Comparison of ENCODE assay signal across 8 mouse cellular contexts in genomic region chr10:94689176-94689510, GRCm38 (mm10). TPM values are rescaled to one million over a fixed set of nuclear protein-coding genes. Genes with fewer than 3 reads are reported as not detected.
DNase-seq lines count a peak whose midpoint lies in the region; ATAC-seq lines count a peak whose summit lies in the region.

No protein-coding gene starts in this region.

- H3K4me2 ChIP-seq in forebrain, embryonic 13.5 days, result peak overlapping the region; percentile 86
- peak overlapping the region; percentile 95 for H3K4me2 ChIP-seq in liver, embryonic 15.5 days

- H3K9ac ChIP-seq in forebrain, embryonic 13.5 days, result peak overlapping the region; percentile 95
- peak overlapping the region; percentile 96 for H3K9ac ChIP-seq in liver, embryonic 15.5 days

- no peaks in the 10 kb centered on the region for H3K9me3 ChIP-seq in forebrain, embryonic 13.5 days (replicated peaks)
- no peaks in the 10 kb centered on the region for H3K9me3 ChIP-seq in liver, embryonic 15.5 days (replicated peaks)

- H3K4me1 ChIP-seq in forebrain, embryonic 13.5 days, result peaks cover 19% of the 10 kb centered on the region
- H3K4me1 ChIP-seq in liver, embryonic 15.5 days (replicated peaks), result peaks cover 23% of the 10 kb centered on the region

- ATAC-seq in forebrain, embryonic 13.5 days, result no peak
- ATAC-seq in liver, embryonic 15.5 days (ENCODE audit: insufficient read depth), result peak; percentile 1

- H3K4me3 ChIP-seq in forebrain, embryonic 13.5 days, result peak overlapping the region; percentile 93
- H3K4me3 ChIP-seq in liver, embryonic 15.5 days (replicated peaks), result peak overlapping the region; percentile 94

- H3K36me3 ChIP-seq in forebrain, embryonic 13.5 days (ENCODE audit: poor library complexity, severe bottlenecking), result 0 out of 2 replicates have a peak, but pooled peaks cover 2% of the 10 kb centered on the region
- H3K36me3 ChIP-seq in liver, embryonic 15.5 days (replicated peaks), result no peaks in the 10 kb centered on the region

- under 1% methylated on average over 7 of the region's 7 CpGs for WGBS in forebrain, embryonic 13.5 days
- 0% methylated on average over 7 of the region's 7 CpGs for WGBS in liver, embryonic 15.5 days (ENCODE audit: insufficient replicate concordance)

- peak overlapping the region; percentile 87 for H3K27ac ChIP-seq in forebrain, embryonic 13.5 days
- peak overlapping the region; percentile 95 for H3K27ac ChIP-seq in liver, embryonic 15.5 days (replicated peaks)

- DNase-seq in embryo, embryonic 10.5 days (ENCODE audit: low spot score), result peak; percentile 48
- DNase-seq in embryo, embryonic 9.5 days (ENCODE audit: extremely low spot score), result no peak
- DNase-seq in CD4-positive helper T cell, adult 2 months (ENCODE audit: low read depth, low spot score), result peak; percentile 73
- DNase-seq in layer of hippocampus, adult 9-10 months (ENCODE audit: low spot score), result no peak
- no peak for DNase-seq in embryo, embryonic 10 days (ENCODE audit: low spot score)
- DNase-seq in urinary bladder, postnatal 10 days (ENCODE audit: low spot score), result no peak

- no peaks in the 10 kb centered on the region for H3K27me3 ChIP-seq in forebrain, embryonic 13.5 days
- no peaks in the 10 kb centered on the region for H3K27me3 ChIP-seq in liver, embryonic 15.5 days

RNA-seq across cellular contexts. Expression of gene Cep83, which starts 0.7 kb away (rescaled TPM):
- 21.9 and 23.8 TPM in 2 replicates for polyA plus RNA-seq in forebrain, embryonic 13.5 days (2015; fragmentation: Nextera tagmentation; extraction: Ambion mirVana)
- polyA plus RNA-seq in liver, embryonic 15.5 days (2015; fragmentation: Nextera tagmentation; extraction: Ambion mirVana), result 7.3 and 8.5 TPM in 2 replicates

Comparison
In these comparisons a context has a peak if more than half of its experiments do, and no peak if none do; other contexts are left out.
1. DNase-seq: peak in embryo, embryonic 10.5 days (single experiment) and CD4-positive helper T cell, adult 2 months (single experiment); none in embryo, embryonic 9.5 days (single experiment), layer of hippocampus, adult 9-10 months (single experiment), embryo, embryonic 10 days (single experiment) and urinary bladder, postnatal 10 days (single experiment).